Mouse (Mus musculus) heart, postnatal 0 days (tissue): ENCODE results near the gene Atxn7l1.

ENCODE experiments used
- CTCF ChIP-seq: IDR thresholded peaks from 2 replicates; pipeline ENCODE4 v1.5.1; 2016; ENCODE audit warnings: antibody characterized with exemption, control low read depth, low read depth
- EP300 ChIP-seq: IDR thresholded peaks from 2 replicates; pipeline ENCODE4 v1.6.1; 2016; ENCODE audit warnings: antibody characterized with exemption, low read depth

- no peak for TF ChIP-seq CTCF
- no peak for TF ChIP-seq EP300
Observed at GRCm38 (mm10) chr12:33186331-33186730, 38.8 kb downstream of the Atxn7l1 start.
